Mouse (Mus musculus) cortical plate, adult 2 months (tissue): ENCODE measurements at regions not wholly inside any gene's neighbourhood (a gene's known extent, or its start where the extent isn't known, plus 50 kb on each side); places are given as distances from the start of the nearest gene placed in this dataset.

ENCODE experiments used
- CTCF ChIP-seq: fragments of 200-500 bp; IDR thresholded peaks from 2 replicates; pipeline ENCODE4 v1.5.1; 2011; ENCODE audit warnings: mild to moderate bottlenecking, control low read depth, low read length; ENCODE audit not compliant: insufficient read depth; ENCODE audit errors: extremely low read depth
- POLR2A ChIP-seq: fragments of 200-500 bp; IDR thresholded peaks from 2 replicates; pipeline ENCODE4 v1.6.1; 2011; ENCODE audit warnings: mild to moderate bottlenecking, low read length, control low read depth; ENCODE audit not compliant: insufficient read depth; ENCODE audit errors: extremely low read depth

- TF ChIP-seq CTCF (no peak), POLR2A (no peak)
These were observed 118.1 kb downstream of the Mtx3 start for GRCm38 (mm10) chr13:92962625-92963024.
